ENCODE assay signal across 25 mouse cellular contexts in the genomic region with DNA sequence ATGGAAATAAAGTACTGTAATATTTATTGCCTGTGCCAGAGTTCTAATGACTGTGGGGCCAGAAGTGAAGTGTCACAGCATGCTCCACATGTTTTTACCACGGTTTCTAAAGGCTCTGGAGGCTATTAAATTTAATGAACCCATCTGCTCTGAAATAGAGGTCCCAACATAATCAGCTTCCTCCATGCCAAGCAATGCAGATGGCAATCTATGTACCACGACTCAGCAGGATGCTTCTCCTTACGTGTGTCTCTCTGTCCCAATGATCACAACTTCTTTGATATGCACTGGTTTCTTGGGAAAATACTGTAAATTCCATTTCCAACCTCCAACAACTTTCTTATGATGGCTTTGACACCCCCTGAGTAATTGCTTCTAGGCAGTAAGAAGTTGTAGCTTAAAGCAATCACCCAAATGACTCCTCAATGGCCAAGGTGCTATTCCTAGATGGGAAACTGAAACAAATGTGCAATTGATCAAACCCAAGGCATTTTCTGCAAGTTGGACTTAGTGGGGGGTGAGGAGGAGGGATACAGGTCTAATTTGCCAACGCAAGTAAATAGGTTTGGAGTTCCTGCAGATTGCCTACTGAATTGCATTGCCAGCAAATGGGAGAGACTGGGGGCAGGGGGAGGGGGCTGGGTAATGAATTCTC.
DNase-seq lines count a peak whose midpoint lies in the region; ATAC-seq lines count a peak whose summit lies in the region.
"Had no signal": no experiment of that assay in that cellular context is flagged by ENCODE, and none has a peak within 500 bp of the region (broad histone marks: within the 10 kb centered on the region; RNA-seq: fewer than 3 reads in every experiment).

No protein-coding gene starts in this region.

- no peak overlapping the region for H3K4me2 ChIP-seq in forebrain, embryonic 14.5 days (ENCODE audit: low read length)
- H3K4me2 ChIP-seq in forebrain, embryonic 11.5 days (ENCODE audit: low read depth, low read length, severe bottlenecking) = no peak overlapping the region
- no peak overlapping the region for H3K4me2 ChIP-seq in hindbrain, embryonic 15.5 days
- no peak overlapping the region for H3K4me2 ChIP-seq in hindbrain, embryonic 12.5 days (replicated peaks)
- H3K4me2 ChIP-seq in neural tube, embryonic 14.5 days (ENCODE audit: low read depth, low read length) = no peak overlapping the region
- H3K4me2 ChIP-seq: embryonic facial prominence, embryonic 15.5 days; heart, embryonic 13.5 days; kidney, embryonic 15.5 days; lung, embryonic 15.5 days; midbrain, embryonic 12.5 days had no signal

- 39% methylated on average over 4 of the region's 4 CpGs for WGBS in forebrain, embryonic 14.5 days
- 67% methylated on average over 4 of the region's 4 CpGs for WGBS in forebrain, embryonic 11.5 days
- WGBS in hindbrain, embryonic 15.5 days = 46% methylated on average over 4 of the region's 4 CpGs
- 56% methylated on average over 4 of the region's 4 CpGs for WGBS in hindbrain, embryonic 12.5 days
- 15% methylated on average over 4 of the region's 4 CpGs for WGBS in neural tube, embryonic 14.5 days

- no peak overlapping the region for H3K27ac ChIP-seq in forebrain, embryonic 14.5 days (ENCODE audit: low read depth, low read length)
- H3K27ac ChIP-seq in forebrain, embryonic 11.5 days (ENCODE audit: low read depth, low read length) = no peak overlapping the region
- no peak overlapping the region for H3K27ac ChIP-seq in hindbrain, embryonic 15.5 days (replicated peaks)
- H3K27ac ChIP-seq in hindbrain, embryonic 12.5 days = no peak overlapping the region
- H3K27ac ChIP-seq in neural tube, embryonic 14.5 days (ENCODE audit: low read depth, low read length) = no peak overlapping the region
- H3K27ac ChIP-seq: embryonic facial prominence, embryonic 15.5 days; gastrocnemius, adult 2 months; heart, embryonic 13.5 days; kidney, embryonic 15.5 days; liver, embryonic 14.5 days; lung, embryonic 15.5 days; midbrain, embryonic 12.5 days had no signal

- no peaks in the 10 kb centered on the region for H3K27me3 ChIP-seq in forebrain, embryonic 14.5 days (replicated peaks; ENCODE audit: control insufficient read depth, insufficient read depth, low read length)
- no peaks in the 10 kb centered on the region for H3K27me3 ChIP-seq in forebrain, embryonic 11.5 days (ENCODE audit: control insufficient read depth, insufficient read depth, low read length)
- H3K27me3 ChIP-seq in hindbrain, embryonic 15.5 days = 0 out of 2 replicates have a peak, but pooled peaks cover 2% of the 10 kb centered on the region
- no peaks in the 10 kb centered on the region for H3K27me3 ChIP-seq in hindbrain, embryonic 12.5 days
- H3K27me3 ChIP-seq in neural tube, embryonic 14.5 days (ENCODE audit: control insufficient read depth, insufficient read depth, low read length) = no peaks in the 10 kb centered on the region; the same call in none of the 2 replicates
- H3K27me3 ChIP-seq: embryonic facial prominence, embryonic 15.5 days; heart, embryonic 13.5 days; kidney, embryonic 15.5 days; lung, embryonic 15.5 days; midbrain, embryonic 12.5 days had no signal

- H3K36me3 ChIP-seq in forebrain, embryonic 14.5 days (ENCODE audit: control insufficient read depth, insufficient read depth, low read length) = no peaks in the 10 kb centered on the region
- no peaks in the 10 kb centered on the region for H3K36me3 ChIP-seq in forebrain, embryonic 11.5 days (ENCODE audit: control insufficient read depth, insufficient read depth, low read length)
- H3K36me3 ChIP-seq in hindbrain, embryonic 15.5 days = no peaks in the 10 kb centered on the region
- no peaks in the 10 kb centered on the region for H3K36me3 ChIP-seq in hindbrain, embryonic 12.5 days
- no peaks in the 10 kb centered on the region for H3K36me3 ChIP-seq in neural tube, embryonic 14.5 days (ENCODE audit: control insufficient read depth, insufficient read depth, low read length)
- H3K36me3 ChIP-seq: embryonic facial prominence, embryonic 15.5 days; heart, embryonic 13.5 days; kidney, embryonic 15.5 days; lung, embryonic 15.5 days; midbrain, embryonic 12.5 days had no signal

- peak; percentile 74 for DNase-seq in forebrain, embryonic 14.5 days (ENCODE audit: low spot score)
- no peak for DNase-seq in forebrain, embryonic 11.5 days (ENCODE audit: low spot score)
- DNase-seq in forelimb bud, embryonic 11.5 days (ENCODE audit: low read depth, low spot score) = peak; percentile 66
- DNase-seq in spleen, postnatal 36 days (ENCODE audit: low spot score in 2 of 2) = no peak
- DNase-seq: adrenal gland, postnatal 10 days; cerebellum, adult 18-20 months; cerebellum, postnatal 25 days; gastrocnemius, adult 2 months; heart, postnatal 36 days; lung, postnatal 4 days; spleen, adult 18-20 months; thymus, postnatal 4 days had no signal

- no peak overlapping the region for H3K4me3 ChIP-seq in forebrain, embryonic 14.5 days (ENCODE audit: low read depth, low read length)
- no peak overlapping the region for H3K4me3 ChIP-seq in forebrain, embryonic 11.5 days (ENCODE audit: low read depth, low read length)
- no peak overlapping the region for H3K4me3 ChIP-seq in hindbrain, embryonic 15.5 days
- no peak overlapping the region for H3K4me3 ChIP-seq in hindbrain, embryonic 12.5 days
- no peak overlapping the region for H3K4me3 ChIP-seq in neural tube, embryonic 14.5 days (ENCODE audit: low read depth, low read length)
- H3K4me3 ChIP-seq: embryonic facial prominence, embryonic 15.5 days; gastrocnemius, adult 2 months; heart, embryonic 13.5 days; kidney, embryonic 15.5 days; lung, embryonic 15.5 days; midbrain, embryonic 12.5 days had no signal

- no peaks in the 10 kb centered on the region; the same call in 1 of the 2 replicates for H3K4me1 ChIP-seq in forebrain, embryonic 14.5 days (ENCODE audit: control insufficient read depth, insufficient read depth, low read length)
- H3K4me1 ChIP-seq in forebrain, embryonic 11.5 days (replicated peaks; ENCODE audit: control insufficient read depth, insufficient read depth, low read length) = no peaks in the 10 kb centered on the region
- peaks cover 11% of the 10 kb centered on the region for H3K4me1 ChIP-seq in hindbrain, embryonic 15.5 days (replicated peaks)
- 0 out of 2 replicates have a peak, but pooled peaks cover 5% of the 10 kb centered on the region for H3K4me1 ChIP-seq in hindbrain, embryonic 12.5 days
- no peaks in the 10 kb centered on the region for H3K4me1 ChIP-seq in neural tube, embryonic 14.5 days (ENCODE audit: control insufficient read depth, insufficient read depth, low read length)
- H3K4me1 ChIP-seq: embryonic facial prominence, embryonic 15.5 days; kidney, embryonic 15.5 days; lung, embryonic 15.5 days had no signal

- peak; percentile 60; the same call in 1 of the 2 replicates for ATAC-seq in forebrain, embryonic 14.5 days
- ATAC-seq in forebrain, embryonic 11.5 days (replicated peaks; ENCODE audit: low FRiP score) = no peak
- peak; percentile 61; the same call in 1 of the 2 replicates for ATAC-seq in hindbrain, embryonic 15.5 days (ENCODE audit: low FRiP score, low read depth)
- ATAC-seq in hindbrain, embryonic 12.5 days (ENCODE audit: low FRiP score) = no peak
- ATAC-seq in neural tube, embryonic 14.5 days (ENCODE audit: low read depth) = peak; percentile 49; the same call in 1 of the 2 replicates
- no peak for ATAC-seq in megakaryocyte progenitor cell, adult 5-6 weeks (replicated peaks; ENCODE audit: poor library complexity)
- ATAC-seq: activated CD4-positive, CD25-positive, alpha-beta regulatory T cell, adult 4 months; CD4-positive, CD25-positive, alpha-beta regulatory T cell, adult 4 months; intestine, postnatal 0 days had no signal

- H3K9me3 ChIP-seq in forebrain, embryonic 14.5 days (replicated peaks; ENCODE audit: control insufficient read depth, low read length) = no peaks in the 10 kb centered on the region; the same call in 1 of the 2 replicates
- H3K9me3 ChIP-seq in forebrain, embryonic 11.5 days (ENCODE audit: control insufficient read depth, low read length) = no peaks in the 10 kb centered on the region
- H3K9me3 ChIP-seq in hindbrain, embryonic 15.5 days = no peaks in the 10 kb centered on the region
- H3K9me3 ChIP-seq in hindbrain, embryonic 12.5 days (replicated peaks) = no peaks in the 10 kb centered on the region
- H3K9me3 ChIP-seq in neural tube, embryonic 14.5 days (ENCODE audit: control insufficient read depth, low read length) = no peaks in the 10 kb centered on the region
- H3K9me3 ChIP-seq: embryonic facial prominence, embryonic 15.5 days; kidney, embryonic 15.5 days; lung, embryonic 15.5 days; midbrain, embryonic 12.5 days had no signal

- no peak overlapping the region for H3K9ac ChIP-seq in forebrain, embryonic 14.5 days (ENCODE audit: low read length)
- no peak overlapping the region for H3K9ac ChIP-seq in forebrain, embryonic 11.5 days (ENCODE audit: low read length)
- H3K9ac ChIP-seq in hindbrain, embryonic 15.5 days = no peak overlapping the region
- no peak overlapping the region for H3K9ac ChIP-seq in hindbrain, embryonic 12.5 days
- no peak overlapping the region for H3K9ac ChIP-seq in neural tube, embryonic 14.5 days (replicated peaks; ENCODE audit: low read depth, low read length)
- H3K9ac ChIP-seq: embryonic facial prominence, embryonic 15.5 days; heart, embryonic 13.5 days; kidney, embryonic 15.5 days; liver, embryonic 14.5 days; lung, embryonic 15.5 days; midbrain, embryonic 12.5 days had no signal

Comparison
In these comparisons a context has a peak if more than half of its experiments do, and no peak if none do; other contexts are left out.
1. ATAC-seq: peak in forebrain, embryonic 14.5 days (single experiment), hindbrain, embryonic 15.5 days (single experiment) and neural tube, embryonic 14.5 days (single experiment); none in forebrain, embryonic 11.5 days (single experiment), hindbrain, embryonic 12.5 days (single experiment) and megakaryocyte progenitor cell, adult 5-6 weeks (single experiment).
2. DNase-seq: peak in forebrain, embryonic 14.5 days (single experiment) and forelimb bud, embryonic 11.5 days (single experiment); none in forebrain, embryonic 11.5 days (single experiment) and spleen, postnatal 36 days (0 of 2).